Mouse (Mus musculus): ENCODE results near the gene Sec31a.

The Sec31a gene

GRCm38 (mm10) chr5:100396753-100397152 lies 19.3 kb downstream of the Sec31a start:
- no peak for DNase-seq

DNA sequence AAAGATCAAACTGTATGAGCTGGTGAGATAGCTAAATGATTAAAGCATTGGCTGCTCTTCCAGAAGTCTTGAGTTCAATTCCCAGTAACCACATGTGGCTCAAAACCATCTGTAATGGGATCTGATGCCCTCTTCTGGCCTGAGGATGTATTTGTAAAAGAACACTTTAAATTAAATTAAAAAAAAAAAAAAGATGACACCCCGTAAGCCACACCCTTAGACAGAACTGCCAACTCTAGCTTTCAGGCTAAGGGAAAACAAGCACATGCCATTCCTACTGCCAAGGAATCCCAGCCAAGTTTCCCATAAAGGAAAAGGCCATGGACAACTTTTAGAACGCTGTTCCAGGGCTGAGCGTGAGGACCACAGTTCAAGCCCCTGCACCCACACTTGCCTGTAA lies 22.4 kb downstream of the Sec31a start:
- DNase-seq = no peak

GRCm38 (mm10) chr5:100392436-100392955 lies 23.5 kb downstream of the Sec31a start:
- no peak for DNase-seq

- DNase-seq = no peak
These were observed 32.1 kb downstream of the Sec31a start for GRCm38 (mm10) chr5:100383782-100384510.

- DNase-seq = peak; percentile 36
These were observed 34.9 kb downstream of the Sec31a start for GRCm38 (mm10) chr5:100381094-100381493.

- DNase-seq = no peak
These were observed 35.8 kb downstream of the Sec31a start for GRCm38 (mm10) chr5:100380277-100380676.

GRCm38 (mm10) chr5:100378981-100379380 lies 37.1 kb downstream of the Sec31a start:
- no peak for DNase-seq

DNA sequence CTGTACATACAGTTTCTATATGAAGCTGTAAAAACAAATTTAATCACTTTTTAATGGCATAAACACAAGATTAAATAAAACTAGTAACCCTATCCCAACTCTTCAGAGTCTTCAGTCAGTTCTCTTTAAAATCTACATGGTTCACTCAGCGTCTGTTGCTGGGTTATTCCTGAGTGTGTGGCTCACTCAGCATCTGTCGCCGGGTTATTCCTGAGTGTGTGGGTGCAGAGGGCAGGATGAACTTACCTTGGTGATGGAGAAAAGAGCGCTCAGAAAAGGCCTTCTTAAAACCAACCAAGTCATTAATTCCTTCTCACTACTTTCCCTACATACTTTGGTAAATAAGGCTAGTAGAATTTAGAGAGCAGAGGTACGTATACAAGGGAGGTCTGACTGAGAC lies 37.8 kb downstream of the Sec31a start:
- no peak for DNase-seq

DNA sequence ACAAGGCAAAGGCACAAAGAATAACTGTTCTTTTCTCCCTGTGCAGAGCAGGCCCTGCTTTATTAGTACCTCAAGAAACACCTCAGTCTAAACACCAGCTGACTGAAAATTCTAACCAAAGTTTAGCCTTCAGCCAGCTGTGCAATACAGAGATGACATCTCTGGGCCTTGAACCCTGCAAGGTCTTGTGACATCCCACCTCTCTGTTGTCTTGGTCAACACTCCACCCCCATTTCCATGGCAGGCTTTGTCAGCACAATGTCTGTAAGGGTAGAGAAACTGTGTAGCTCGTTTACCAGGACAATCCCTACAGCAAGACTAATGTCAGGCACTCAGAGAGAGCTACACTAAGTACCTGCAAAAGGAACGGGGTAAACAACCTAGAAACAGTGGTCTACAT lies 38.7 kb downstream of the Sec31a start:
- no peak for DNase-seq

DNA sequence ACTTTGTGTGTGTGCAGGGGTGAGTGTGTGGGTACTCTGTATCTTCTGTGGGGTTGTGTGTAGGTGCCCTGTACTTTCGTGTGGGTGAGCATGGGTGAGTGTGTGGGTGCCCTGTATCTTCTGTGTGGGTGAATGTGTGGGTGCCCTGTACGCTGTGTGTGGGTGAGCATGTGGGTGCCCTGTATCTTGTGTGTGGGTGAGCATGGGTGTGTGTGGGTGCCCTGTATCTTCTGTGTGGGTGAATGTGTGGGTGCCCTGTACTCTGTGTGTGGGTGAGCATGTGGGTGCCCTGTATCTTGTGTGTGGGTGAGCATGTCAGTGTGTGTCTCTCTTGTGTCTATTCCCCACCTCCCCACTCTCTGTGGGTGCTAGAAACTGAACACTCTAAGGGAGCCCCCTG lies 41.3 kb downstream of the Sec31a start:
- no peak for DNase-seq

DNA sequence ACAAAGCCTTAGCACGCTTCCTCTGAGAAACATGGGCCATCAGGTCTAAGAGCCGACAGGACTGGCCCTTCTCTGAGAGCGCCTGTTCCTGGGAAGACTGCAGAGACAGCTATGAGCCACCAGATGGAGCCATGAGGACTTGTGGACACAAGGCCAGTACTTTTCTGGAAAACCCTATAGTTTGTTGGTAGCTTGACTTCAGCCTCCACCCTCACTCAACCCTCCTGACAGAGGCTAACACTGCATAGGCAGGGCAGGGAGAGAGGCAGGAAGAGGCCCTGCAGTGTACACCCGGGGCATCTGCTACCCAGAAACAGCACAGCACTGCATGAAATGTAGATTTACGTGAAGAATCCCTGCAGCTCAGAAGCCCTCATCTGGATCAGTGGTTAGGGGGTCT lies 42.1 kb downstream of the Sec31a start:
- DNase-seq = peak; percentile 51

DNA sequence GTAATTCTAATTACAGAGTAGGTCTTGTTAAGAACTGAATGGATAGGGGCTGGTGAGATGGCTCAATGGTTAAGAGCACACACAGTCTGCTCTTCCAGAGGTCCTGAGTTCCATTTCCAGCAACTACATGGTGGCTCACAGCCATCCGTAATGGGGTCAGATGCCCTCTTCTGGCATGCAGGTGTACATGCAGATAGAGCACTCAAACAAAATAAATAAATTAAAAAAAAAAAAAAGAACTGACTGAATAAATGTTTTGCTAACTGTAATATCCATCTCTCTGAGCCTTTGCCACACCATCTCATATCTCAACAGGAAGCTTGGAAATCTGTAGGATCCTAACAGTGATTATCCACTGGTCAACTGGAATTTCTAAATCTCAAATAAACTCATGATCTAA lies 45.1 kb downstream of the Sec31a start:
- no peak for DNase-seq

DNA sequence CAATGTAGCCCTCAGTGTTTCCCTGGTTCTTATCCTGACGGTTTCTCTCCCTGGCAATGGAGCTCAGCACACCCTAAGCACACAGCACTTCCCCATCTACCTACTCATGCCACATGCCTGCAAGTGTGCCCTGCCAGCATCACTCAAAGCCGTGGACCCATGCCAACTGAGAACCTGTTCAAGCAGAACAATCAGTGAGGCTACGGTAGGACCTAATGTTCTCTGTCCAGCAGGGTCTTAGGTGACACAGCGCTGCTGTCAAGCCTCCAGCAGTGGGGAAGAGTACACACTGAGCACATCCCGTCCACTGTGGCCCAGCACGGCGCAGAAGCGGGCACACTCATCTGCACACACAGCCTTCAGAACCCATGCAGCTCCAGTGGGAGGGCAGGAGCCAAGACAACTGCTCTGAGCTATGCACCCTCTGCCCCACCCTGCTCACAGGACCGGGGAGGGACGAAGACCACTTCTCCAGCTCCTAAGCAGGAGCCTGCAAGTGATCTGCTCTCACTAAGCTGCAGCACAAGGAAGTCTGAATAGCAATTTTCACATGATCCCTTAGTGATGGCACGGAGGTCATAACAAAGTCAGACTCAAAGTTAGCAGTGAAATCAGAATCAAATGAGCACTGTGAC lies 46.1 kb downstream of the Sec31a start:
- no peak for DNase-seq

DNA sequence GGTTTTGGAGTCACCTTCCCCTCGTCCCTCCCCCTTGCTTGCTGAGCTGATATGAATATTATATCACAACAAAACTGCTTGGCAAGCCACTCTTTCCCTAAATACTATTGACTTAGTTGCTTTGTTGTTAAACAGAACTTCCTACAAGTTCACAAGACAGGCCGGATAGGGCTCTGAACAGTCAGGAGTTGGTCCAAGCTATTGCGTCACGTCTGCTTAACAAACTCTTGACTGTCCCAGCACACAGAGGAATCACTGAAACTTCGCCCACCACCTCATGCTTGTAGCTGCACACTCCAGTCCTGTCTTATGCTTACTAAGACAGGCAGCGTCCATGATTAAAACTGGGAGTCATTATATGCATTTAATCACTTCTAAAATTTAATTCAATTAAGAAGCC lies 46.9 kb downstream of the Sec31a start:
- DNase-seq = no peak

GRCm38 (mm10) chr5:100368527-100368926 lies 47.5 kb downstream of the Sec31a start:
- DNase-seq = no peak

DNA sequence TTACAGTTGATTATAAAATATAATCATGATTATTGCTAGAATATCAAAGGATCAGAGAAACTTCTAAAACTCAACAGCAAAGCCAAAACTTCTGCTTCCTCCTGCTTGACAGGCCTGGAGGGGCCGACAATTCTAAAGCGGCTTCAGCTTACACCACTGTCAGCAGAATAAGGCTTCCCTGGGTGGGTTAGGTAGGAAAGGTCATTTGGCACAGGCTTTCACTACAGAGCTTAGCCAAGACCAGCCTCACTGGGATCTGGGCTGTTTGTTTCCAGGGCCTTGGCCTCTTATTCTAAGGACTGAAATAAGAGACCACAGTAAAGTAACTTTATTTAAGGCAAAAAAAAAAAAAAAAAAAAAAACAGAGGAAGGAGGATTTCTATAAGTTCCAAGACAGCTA lies 49.0 kb downstream of the Sec31a start:
- DNase-seq = no peak

DNA sequence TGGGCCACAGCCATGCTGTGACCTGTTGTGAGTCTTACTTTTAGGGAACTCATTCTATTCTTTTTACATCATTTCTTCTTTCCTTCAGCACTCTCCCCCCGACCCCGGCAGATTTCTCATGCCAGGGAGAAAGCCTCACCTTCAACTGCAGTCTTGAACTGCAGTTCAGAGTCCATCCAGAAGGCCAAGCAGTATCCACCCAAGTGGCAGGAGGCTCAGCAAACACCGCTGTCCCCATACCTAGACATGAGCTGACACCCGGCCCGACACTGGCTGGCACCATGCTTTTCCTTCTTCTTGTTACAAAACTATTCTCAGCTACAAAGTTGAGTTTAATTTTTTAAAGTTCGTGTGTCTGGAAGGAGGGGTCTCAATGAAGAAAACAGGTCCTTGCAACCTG lies 55.7 kb downstream of the Sec31a start:
- DNase-seq = no peak

GRCm38 (mm10) chr5:100358334-100358733 lies 57.7 kb downstream of the Sec31a start:
- no peak for DNase-seq

- no peak for DNase-seq
These were observed 61.4 kb downstream of the Sec31a start for GRCm38 (mm10) chr5:100354644-100355043.

GRCm38 (mm10) chr5:100352986-100353848 lies 62.8 kb downstream of the Sec31a start:
- DNase-seq = no peak

DNA sequence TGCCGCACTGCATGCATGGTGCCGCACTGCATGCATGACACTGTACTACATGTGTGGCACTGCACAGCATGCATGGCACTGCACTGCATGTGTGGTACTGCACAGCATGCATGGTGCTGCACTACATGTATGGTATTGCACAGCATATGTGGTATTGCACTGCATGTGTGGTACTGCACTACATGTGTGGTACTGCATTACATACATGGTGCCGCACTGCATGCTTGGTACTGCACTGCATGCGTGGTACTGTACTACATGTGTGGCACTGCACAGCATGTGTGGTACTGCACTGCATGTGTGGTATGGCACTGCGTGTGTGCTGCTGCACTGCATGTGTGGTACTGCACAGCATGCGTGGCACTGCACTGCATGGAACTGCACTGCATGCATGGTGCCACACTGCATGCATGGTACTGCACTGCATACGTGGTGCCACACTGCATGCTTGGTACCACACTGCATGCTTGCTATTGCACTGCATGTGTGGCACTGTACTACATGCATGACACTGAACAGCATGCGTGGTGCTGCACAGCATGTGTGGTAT lies 65.1 kb downstream of the Sec31a start:
- no peak for DNase-seq

DNA sequence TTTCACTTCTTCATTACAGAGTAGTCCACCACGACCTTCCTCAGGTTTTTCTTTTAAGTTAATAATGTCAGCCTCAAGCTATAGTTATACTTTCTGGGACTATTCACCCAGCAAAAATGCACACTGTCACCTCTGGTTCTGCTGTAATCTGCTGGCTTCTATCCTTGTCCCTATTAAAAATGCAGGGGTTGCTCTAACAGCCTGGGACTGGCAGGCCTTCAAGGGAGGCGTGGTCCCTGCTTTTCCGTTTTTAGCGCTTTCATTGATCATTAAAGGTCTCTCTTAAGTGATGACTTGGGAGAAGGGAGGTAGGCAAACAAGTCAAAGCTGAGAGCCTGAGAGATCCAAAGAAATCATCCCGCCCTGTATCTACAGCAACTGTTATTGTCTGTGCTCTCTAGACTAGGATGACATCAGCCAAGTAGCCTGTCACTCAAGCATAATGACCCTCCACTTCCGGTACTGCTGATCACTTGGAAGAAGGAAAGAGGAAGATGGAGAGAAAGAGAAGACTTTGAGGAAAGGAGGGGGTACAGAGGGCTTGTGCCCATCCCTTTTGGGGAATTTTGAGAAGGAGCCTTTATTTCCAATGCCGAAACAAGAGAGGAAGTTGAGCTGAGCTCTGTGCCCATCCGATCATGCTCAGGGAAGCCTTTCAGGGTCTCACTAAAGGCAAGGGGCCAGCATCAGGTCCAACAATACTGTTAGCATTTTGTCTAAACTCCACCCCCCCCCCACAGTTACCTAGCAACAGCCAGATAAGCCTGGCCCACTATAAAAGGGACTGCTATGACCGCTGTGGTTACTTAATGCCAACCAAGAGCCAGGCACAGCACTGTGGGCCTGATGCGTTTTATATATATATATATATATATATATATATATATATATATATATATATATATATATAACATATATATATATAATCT lies 66.5 kb downstream of the Sec31a start:
- DNase-seq = no peak
